Mouse (Mus musculus) left cerebral cortex, postnatal 14 days (tissue): ENCODE data around the gene Mrgprd. TPM values are rescaled to one million over a fixed set of nuclear protein-coding genes. Genes with fewer than 3 reads are reported as not detected.
A peak's percentile ranks its signal among the peaks of the same experiment; 100 is the strongest.

Experiments
- DNase-seq, 2 experiments: peaks; one replicate each; pipeline ENCODE4 v3.0.0; 2021 to 2022; ENCODE audit warnings: low spot score in 2 of 2, mixed read lengths in 1 of 2
- intact Hi-C: fragments of 180-260 bp; cut with DNase I; formaldehyde crosslinking; loops from one replicate; pipeline ENCODE4 v1.15.1; 2025
- total RNA-seq, 2 experiments: library from RNA; stranded (reverse); gene quantifications; 2 replicates each; pipeline ENCODE4 v1.2.3; 2021

Gene Mrgprd
- total RNA-seq, 2 experiments from 2014 or later: not detected

DNA sequence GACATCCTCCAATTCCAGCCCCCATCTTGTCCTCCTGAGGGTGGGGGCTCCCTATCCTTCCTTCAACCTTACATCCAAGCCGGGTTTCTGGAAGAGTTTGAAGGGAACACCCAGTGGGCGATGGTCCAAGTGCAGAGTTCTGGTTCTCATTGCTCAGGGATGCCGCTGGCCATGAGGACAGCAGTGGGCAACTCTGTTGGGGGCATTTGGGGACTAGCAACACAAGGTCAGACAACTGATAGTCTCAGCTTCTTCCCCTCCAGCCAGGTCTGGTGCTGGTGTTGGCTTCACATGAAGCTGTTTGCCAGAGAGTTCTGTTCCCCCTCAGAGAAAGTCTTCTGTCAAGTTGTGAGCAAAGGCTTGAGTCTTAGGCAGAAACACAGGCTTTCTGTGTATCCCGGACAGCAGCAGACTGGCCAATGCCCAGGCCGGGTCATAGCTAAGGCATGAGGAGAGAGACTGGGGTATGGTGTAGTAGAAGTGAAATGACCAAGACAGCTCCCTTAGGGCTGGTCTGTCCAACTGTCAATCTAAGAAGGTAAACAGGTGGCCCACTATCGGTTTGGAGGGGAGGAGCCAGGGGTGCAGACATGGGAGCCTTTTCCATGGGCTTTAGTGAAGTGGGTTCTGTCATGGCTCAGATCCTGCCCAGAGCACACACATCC lies 13.2 kb upstream of the Mrgprd start:
- intact Hi-C loops: no loop called here
- DNase-seq: no peak

DNA sequence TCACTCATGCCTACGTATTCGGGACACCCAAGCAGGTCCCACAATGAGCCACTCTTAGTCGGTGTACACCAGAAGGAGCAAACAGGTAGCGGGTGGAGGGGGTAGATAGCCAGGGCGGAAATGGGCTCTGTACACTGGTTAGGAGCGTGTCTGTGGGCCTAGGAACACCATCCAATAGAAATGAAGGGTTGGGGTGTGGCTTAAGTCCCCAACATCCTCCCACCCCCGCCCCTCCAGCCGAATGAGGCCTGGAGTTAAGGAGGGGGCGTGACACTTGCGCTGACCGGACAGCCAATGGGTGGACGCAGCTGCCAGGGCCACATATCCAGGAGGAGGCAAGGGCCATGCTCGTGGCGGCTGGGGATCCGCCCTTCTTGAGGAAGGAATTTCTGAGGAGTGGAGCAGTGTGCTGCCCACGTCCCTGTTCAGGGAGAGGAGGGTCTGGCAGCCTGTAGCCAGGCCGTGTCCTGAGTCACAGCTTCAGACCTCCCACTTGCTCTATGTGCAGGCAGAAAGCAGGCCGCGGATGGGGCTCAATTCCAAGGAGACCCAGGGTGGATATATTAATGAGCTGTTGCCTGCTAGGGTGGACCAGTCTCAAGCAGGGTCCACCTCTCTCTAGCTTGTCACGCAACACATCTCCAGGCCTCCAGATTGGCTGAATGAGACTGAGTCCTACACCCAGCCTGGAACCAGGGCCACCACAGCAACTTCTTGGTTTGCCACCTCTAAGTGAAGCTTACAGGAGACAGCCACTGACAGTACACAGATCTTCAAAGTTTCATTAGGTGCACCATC lies 11.9 kb upstream of the Mrgprd start:
- no peak for DNase-seq
- intact Hi-C loops: no loop called here

DNA sequence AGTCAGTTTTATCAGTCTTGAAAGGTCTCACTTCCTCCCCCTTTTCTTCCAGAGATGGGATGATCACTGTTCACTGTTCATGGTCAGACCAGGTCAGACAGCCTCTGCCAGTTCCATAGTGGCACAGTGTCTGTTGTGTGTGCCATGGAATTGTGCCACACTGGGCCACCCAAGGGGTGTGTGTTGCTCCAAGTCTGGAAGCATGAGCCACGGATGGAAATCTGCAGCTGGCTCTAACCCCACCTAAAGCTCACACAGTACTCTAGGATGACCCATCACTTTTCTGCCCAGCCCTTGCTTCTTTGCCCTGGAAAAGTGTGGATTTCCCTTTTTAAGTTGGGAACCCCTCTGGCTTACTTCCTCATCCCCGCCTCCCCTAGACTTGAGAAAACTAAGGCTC lies 10.5 kb upstream of the Mrgprd start:
- intact Hi-C loops: no loop called here
- no peak for DNase-seq

DNA sequence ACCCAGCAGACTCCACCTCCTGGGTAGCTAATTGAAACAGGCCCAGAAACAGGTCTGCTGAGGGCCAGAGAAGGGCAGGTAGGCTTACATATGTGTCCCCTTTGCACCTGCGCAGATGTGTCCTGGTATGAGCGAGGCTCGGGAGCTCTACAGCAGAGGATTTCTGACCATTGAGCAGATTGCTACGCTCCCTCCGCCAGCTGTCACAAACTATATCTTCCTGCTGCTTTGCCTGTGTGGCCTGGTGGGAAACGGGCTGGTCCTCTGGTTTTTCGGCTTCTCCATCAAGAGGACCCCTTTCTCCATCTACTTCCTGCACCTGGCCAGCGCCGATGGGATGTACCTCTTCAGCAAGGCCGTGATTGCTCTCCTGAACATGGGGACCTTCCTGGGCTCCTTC lies 7.0 kb upstream of the Mrgprd start:
- intact Hi-C loops: no loop called here
- DNase-seq: no peak

DNA sequence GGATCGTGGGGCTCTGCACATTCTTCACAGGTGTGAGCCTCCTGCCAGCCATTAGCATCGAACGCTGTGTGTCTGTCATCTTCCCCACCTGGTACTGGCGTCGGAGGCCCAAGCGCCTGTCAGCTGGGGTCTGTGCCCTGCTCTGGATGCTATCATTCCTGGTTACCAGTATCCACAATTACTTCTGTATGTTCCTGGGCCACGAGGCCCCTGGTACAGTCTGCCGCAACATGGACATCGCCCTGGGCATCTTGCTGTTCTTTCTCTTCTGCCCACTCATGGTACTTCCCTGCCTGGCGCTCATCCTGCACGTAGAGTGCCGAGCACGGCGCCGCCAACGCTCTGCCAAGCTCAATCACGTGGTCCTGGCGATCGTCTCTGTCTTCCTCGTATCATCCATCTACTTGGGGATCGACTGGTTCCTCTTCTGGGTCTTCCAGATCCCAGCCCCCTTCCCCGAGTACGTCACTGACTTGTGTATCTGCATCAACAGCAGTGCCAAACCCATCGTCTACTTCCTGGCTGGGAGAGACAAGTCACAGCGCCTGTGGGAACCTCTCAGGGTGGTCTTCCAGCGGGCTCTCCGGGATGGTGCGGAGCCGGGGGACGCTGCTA lies 6.5 kb upstream of the Mrgprd start:
- DNase-seq: peak; percentile 9 to 22

DNA sequence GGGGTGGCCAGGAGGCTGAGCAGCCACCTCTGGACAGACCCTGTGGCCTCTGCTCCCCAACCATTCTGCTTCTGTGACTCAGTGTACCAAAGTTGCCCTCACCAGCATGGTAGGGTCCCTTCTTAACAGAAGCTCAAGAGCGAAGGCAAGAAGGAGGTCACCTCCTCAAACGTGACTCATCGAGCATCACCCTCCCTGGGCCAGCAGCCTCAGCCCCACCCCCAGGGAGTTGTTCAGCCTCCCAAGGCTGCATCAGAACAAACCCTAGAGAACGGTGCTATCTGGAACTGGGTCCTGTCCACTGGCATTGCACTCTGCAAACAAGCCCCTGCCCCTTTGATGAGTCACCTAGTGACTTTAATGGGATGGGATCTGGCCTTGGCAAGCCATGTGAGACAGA lies 5.8 kb upstream of the Mrgprd start:
- DNase-seq: no peak
- intact Hi-C loops: no loop called here

More for the DNA sequence above, 6.5 kb upstream of the Mrgprd start:
- intact Hi-C loops: no loop called here

- intact Hi-C loops: no loop called here
- DNase-seq: no peak
These were observed 4.8 kb upstream of the Mrgprd start for GRCm38 (mm10) chr7:145309877-145310276.

GRCm38 (mm10) chr7:145310526-145310925 lies 4.1 kb upstream of the Mrgprd start:
- DNase-seq: no peak
- intact Hi-C loops: no loop called here

GRCm38 (mm10) chr7:145312137-145312536 lies 2.5 kb upstream of the Mrgprd start:
- no peak for DNase-seq
- intact Hi-C loops: no loop called here

DNA sequence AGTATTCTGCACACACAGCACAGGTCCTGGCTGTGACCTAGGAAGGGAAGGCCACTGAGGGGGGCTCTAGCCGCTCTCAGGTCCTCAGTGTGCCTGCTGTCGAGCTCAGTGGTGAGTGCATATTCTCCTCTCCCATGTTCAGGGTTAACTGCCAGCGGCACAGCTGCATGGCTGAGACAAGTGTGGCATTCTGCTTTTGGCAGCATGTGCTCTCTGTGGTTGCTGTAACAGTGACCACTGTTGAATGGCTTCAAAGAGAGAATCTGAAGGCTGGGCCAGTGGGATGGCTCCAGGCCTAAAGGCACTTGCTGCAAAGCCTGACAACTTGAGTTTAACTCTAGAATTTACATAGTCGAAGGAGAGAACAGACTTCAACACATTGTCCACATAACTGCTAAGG lies 2.9 kb downstream of the Mrgprd start:
- intact Hi-C loops: no loop called here
- DNase-seq: peak in 1 of 2 experiments; percentile 48

DNA sequence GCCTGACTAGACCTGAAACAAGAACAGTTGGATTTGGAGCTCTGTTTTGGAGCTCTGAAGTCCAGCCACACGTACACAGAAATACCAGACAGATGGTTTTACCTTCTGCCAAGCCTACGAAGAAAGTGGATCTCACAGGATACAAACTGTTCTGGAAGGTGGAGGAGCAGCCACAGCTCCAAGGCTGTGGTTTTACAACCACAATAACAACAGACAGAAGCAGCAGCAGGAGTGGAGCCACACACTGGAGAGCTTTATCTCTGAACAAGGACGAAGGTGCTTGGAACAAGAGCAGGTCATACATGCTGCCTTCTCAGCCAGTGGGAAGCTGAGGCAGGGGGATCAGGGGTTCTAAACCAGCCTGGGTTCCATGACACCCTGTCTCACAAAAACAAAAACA lies 4.8 kb downstream of the Mrgprd start:
- peak in 1 of 2 experiments; percentile 38 for DNase-seq
- intact Hi-C loops: no loop called here

- intact Hi-C loops: no loop called here
These were observed 9.0 kb downstream of the Mrgprd start for GRCm38 (mm10) chr7:145323607-145324006.

GRCm38 (mm10) chr7:145325697-145326096 lies 11.1 kb downstream of the Mrgprd start:
- intact Hi-C loops: no loop called here
- no peak for DNase-seq

More at GRCm38 (mm10) chr7:145323607-145324006, 9.0 kb downstream of the Mrgprd start:
- DNase-seq: no peak

- intact Hi-C loops: no loop called here
- DNase-seq: no peak
These were observed 15.3 kb downstream of the Mrgprd start for GRCm38 (mm10) chr7:145329982-145330381.

DNA sequence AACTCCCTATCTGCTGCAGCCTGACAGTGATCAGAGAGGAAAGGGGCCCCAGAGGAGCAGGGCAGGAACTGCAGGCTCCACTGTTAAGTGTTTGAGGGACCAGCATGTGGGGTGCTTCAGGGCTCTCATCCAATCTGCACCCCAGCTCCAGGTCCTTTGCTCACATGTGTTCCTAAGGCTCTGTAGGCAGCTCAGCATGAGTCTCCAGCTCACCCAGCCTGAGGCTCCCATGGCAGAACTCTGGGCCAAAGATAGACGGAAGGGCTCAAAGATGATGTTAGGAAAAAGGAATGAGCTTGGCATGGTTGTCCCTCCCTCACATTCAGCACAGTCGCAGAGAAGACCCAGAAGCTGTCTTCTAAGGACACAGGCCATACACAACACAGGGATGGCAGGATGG lies 16.0 kb downstream of the Mrgprd start:
- no peak for DNase-seq
- intact Hi-C loops: no loop called here

GRCm38 (mm10) chr7:145332376-145333041 lies 17.9 kb downstream of the Mrgprd start:
- intact Hi-C loops: no loop called here
- no peak for DNase-seq

GRCm38 (mm10) chr7:145333936-145334335 lies 19.3 kb downstream of the Mrgprd start:
- DNase-seq: no peak
- intact Hi-C loops: no loop called here

DNA sequence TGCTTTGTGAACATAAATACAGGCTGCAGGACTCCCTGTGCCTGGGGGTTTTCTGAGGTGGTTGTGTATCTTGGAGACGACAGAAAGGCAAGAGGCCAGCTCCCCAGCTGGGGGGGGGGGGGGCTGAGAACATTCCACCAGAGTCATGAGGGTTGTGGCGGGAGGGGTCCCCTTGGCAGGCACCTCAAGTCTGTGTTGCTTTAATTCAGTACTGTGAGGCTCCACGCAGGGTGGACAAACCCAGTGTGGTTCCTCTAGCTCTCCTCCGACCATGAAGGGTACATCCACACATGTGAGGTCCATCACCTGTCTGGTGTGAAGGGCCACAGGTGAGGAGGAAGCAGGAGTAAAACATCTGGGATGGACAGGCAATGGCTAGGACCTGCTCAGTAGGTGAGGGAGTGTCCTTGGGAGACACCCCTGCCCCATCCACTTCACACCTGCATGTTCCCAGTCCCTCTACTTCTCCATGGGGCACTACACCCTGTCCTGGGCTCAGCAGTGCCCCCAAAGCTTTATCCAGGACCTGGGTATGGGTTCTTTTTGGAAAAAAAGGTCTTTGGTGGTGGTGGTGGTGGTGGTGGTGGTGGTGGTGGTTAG lies 19.9 kb downstream of the Mrgprd start:
- DNase-seq: no peak
- intact Hi-C loops: no loop called here

- intact Hi-C loops: no loop called here
- DNase-seq: no peak
These were observed 20.6 kb downstream of the Mrgprd start for GRCm38 (mm10) chr7:145335199-145335598.
